Mouse (Mus musculus) T-cell, adult 2 months (primary cell): ENCODE results near the gene Ankrd13a.

ENCODE experiments used
- DNase-seq: peaks from one replicate; pipeline ENCODE4 v3.0.0; 2022; ENCODE audit warnings: low spot score

Gene Ankrd13a

GRCm38 (mm10) chr5:114774403-114775051, at the start of gene Ankrd13a:
Gene Ankrd13a, plus strand, starts transcription at chr5:114774677.
- peak; percentile 91 for DNase-seq

DNA sequence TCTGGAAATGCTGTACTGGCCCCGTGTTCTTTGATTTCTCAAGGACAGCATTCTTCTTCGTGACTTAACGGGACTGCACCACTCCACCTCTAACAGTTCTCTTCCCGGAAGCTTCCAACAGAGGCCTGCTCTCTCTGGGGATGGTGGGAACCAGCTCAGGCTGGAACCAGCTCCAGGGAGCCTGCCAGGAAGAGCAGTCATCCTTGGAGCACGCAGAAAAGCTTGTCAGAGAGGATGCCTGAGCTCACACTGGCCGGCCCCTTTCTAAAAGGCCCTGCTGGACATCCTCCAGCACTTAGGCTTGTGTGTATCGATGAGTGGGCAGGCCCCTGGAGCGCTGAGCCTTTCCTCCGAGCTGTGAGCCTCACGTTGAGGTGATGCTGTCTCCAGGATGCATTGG, 46.3 kb upstream of the Ankrd13a start:
- no peak for DNase-seq

DNA sequence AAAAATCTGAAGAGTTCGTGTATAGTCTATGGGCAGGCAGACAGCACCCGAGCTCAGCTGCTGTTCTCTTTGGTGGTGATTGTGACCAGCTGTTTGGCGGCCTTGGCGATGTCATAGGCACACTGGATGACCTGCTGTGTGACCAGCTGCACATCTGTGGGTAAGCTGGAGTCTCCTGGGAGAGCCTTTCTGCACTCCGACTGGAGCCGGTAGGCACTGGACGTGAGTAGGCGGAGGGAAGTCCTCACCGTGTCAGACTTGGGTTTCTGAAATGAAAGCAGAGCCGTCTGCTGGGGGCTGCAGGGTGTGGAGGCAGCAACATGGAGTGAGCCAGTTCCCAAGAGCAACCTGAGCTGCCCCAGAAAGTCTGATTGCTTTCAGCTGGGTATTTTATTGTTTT, 44.3 kb upstream of the Ankrd13a start:
- no peak for DNase-seq

DNA sequence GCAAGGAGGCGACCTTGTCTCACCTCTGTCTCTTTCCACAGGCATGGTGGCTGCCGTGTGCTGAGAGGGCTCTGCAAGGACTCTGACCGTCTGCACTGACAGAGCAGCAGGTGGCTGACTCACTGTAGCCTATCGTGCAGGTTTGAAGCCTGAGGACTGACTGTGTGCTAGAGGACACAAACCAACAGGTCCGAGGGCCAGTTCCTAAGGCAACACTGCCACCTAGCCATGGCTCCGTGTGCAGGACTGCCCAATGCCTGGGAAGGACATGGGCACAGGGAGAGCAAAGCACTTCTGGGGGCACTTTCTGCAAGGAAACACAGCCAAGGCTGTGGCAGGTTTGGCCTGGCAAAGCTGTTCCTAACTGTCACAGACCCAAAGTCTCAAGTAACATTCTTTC, 43.0 kb upstream of the Ankrd13a start:
- no peak for DNase-seq

- DNase-seq, result no peak
These were observed 42.5 kb upstream of the Ankrd13a start for GRCm38 (mm10) chr5:114731969-114732368.

GRCm38 (mm10) chr5:114733606-114734005, 40.9 kb upstream of the Ankrd13a start:
- DNase-seq, result no peak

DNA sequence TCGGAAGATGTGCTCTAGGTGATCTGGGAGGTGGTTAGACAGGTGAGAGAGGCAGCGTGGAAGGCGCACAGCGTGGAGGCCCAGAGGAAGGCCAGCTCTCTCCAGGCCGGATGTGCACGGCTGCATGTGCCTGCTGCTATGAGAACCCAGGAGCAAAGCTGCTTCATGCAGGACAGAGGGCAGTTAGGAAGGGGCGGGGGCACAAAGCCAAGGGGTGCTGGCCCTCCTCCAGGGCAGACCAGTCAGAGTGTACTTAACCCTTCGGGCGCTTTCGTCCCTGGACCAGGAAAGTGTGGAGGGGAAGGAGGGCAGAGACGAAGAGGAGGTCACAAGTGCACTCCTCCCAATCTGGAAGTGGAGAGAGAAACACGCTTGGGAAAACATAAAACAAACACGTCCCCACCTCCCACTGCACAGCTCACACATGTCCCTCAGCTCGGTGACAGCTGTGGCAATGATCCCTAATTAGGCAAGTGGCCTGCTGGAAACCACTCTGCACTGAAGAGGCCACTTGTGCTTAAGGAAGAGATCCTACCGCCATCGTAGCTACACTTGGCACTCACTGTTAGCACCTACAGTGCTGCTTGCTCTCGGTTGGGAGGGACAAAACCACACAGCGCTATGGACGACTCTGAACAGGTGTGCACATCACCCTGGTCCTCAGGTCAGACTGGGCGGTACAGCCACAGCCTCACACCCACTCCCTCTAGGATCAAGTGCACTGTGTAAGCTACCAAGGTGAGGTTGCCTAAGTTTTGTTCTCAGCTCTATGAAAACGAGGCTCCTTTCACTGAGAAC, 37.2 kb upstream of the Ankrd13a start:
- DNase-seq, result no peak

DNA sequence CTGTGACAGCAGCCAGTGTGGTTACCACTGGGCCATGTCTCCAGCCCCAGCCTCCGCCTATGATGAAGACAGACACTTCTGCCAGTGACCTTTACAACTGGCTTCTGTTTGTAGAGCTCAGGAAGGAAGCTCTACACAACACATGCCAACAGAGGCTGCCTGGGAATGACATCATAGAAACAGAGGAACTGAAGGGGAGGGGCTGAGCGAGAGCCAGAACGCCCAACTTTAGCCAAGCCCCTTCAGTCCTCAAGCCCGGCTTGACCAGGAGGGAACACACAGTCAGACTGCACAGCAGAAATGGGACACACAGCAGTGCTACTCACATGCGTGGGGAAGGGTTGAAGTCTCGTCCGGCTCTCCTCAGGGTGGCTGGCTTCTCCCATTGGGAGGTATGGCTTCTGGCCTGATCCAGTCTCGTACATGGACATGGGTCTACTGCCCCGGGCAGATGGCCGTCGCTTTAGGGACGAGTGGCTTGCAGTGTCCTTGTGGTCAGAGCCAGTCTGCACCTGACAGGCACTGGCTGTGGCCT, 35.7 kb upstream of the Ankrd13a start:
- no peak for DNase-seq

DNA sequence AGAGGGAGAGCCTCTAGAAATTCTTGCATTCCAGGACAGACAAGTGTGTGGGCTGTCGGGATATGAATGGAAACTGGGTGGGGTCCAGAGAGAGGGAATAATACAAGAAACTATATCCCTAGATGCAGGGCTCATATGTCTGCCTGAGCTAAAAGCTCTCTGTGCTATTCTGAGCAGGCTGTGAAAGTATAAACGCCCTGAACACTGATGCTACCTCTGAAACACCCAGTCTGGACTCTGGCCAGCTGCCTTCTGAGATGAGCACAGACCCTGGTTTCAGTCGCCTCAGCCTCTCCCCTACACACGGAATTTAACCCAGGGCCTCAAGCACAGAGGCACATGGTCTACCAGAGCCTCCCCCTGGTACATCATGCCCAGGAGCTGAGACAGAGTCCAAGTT, 33.9 kb upstream of the Ankrd13a start:
- DNase-seq, result no peak

- DNase-seq, result no peak
These were observed 31.9 kb upstream of the Ankrd13a start for GRCm38 (mm10) chr5:114742572-114742971.

- DNase-seq, result no peak
These were observed 31.3 kb upstream of the Ankrd13a start for GRCm38 (mm10) chr5:114742998-114743696.

GRCm38 (mm10) chr5:114743697-114744090, 30.8 kb upstream of the Ankrd13a start:
- no peak for DNase-seq

DNA sequence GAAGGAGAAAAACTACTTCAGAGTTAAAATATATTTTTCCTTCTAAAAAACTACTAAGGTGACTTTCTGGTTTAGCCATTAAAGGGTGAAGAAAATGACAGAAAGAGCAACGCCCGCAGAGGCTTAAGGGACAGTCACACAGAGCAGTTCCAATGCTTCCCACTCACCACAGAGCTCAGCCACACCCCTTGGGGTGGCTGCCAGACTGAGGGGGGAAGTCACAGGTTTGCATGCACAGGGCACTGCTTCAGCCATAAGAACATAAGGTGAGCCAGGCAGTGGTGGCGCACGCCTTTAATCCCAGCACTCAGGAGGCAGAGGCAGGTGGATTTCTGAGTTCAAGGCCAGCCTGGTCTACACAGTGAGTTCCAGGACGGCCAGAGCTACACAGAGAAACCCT, 28.9 kb upstream of the Ankrd13a start:
- DNase-seq, result no peak

- no peak for DNase-seq
These were observed 27.6 kb upstream of the Ankrd13a start for GRCm38 (mm10) chr5:114746886-114747285.

- no peak for DNase-seq
These were observed 27.0 kb upstream of the Ankrd13a start for GRCm38 (mm10) chr5:114747521-114747920.

DNA sequence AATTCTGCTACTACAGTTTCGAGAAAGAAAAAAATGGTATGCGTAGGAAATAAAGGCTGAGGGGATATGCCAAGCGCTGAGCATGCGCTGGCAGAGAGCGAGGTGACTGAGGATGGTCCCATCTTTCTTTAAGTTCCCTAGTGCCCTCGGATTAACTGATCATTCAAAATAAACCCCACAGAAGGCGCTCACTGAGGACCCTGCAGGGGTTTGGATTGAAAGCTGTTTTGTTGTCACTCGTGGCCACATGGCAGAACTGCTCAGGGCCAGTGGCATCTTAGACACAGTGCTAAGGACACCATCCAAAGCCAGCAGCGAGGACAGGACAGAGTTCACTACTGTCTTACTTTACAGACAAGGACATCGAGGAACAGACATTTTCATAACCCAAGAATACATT, 24.2 kb upstream of the Ankrd13a start:
- no peak for DNase-seq

DNA sequence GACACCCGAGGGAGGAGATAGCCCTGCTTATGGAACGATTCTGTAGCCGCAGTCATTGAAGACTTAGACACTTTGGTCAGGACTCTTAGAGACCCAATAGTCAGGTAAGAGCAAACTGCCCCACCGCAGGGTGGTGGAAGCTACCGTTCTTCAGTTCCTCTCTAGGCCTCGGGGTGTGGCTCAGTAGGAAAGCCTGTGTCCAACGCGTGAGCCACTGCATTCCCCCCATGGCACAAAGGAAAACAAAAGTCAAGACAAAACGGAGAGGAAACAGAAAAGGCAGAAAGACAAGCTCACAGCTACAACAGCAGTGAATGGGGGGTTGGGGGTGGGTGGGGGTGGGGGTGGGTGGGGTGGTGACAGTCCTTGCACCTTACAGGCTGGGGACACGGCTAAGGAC, 22.1 kb upstream of the Ankrd13a start:
- DNase-seq, result no peak

GRCm38 (mm10) chr5:114753384-114753783, 21.1 kb upstream of the Ankrd13a start:
- no peak for DNase-seq

DNA sequence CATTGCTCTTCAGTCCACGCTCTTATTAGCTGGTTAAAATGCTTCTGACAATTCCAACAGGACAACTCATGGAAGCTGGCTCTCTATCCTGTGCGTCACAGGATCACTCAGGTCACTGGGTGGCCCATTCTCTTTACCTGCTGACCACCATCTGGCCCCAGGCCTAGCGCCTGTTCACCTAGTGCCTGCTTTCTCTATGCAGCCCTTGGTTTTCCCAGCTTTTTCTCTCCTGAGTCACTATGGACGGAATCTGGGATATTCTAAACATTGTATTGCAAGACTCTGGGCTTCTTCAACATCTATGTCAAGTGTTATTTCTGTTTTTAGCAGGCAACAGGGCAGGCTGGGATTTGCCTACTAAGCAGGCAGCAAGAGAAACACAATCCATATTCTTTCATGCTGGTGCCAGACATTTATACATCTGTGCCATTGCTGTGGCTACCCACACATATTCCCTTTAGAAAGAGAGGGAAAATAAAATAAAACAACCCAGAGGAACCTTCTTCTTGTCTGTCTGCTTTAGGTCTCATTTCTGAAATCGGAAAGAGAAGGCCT, 14.9 kb upstream of the Ankrd13a start:
- DNase-seq, result no peak

DNA sequence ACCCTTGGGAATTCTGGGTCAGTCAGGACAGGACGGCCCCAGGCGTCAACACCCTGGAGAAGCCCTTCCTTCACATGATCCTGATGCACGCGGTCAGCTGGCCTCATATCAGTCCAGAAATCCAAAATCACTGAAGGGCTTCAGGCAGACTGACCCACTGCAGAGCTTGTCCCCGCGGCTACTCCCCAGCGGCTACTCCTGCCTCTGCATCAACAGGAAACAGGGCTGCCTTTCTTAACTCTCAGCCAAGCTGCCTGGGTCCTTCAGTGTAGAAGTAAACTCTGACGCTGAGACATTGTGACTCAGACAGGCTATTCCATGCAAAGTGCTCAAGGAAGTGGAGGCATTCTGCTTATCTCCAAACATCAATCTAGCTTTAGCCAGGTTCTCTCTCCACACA, 12.5 kb upstream of the Ankrd13a start:
- no peak for DNase-seq

DNA sequence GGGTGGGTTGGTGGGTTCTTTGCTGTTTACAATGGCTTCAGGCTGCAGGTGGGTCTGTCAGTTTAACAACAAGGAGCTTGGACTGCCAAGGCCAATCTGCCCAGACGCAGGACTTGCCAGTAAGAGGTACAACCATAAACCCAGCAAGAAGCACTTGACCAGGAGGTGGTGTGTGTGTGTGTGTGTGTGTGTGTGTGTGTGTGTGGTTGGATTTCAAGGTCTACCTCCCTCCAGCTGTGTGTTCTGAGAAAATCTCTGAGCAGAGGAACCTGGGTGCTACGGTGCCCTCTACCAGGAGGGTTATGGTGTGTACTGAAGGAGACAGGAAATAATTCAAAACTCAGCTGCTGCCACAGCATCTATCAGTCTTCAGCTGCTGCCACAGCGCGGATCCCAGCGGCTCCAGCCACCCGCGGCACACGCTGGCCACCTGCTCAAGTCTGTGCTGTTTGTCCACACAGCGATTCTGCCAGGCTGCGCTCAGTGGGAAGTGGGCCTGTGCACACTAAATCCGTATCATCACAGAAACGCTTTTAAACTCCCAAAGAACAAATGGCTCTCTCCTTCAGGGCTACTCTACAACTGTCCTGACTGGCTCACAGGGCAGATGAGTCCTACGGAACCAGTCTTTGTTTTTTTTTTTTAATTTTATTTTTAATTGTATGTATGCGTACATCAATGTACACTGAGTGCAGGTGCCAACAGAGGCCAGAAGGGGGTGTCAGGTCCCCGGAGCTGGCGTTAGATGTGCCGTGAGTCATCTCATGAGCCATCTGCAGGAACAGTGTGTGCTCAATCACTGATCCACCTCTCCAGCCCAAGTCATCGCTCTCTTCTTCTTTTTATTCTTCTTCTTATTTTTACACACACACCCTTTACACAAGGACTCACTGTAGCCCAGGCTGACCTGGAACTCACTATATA, 9.4 kb upstream of the Ankrd13a start:
- peak; percentile 34 for DNase-seq
